Mouse (Mus musculus): ENCODE measurements around the gene Frrs1. TPM values are rescaled to one million over a fixed set of nuclear protein-coding genes. Genes with fewer than 3 reads are reported as not detected.

Frrs1 gene
- polyA plus RNA-seq, 1 experiment from 2014 or later: 22.7 TPM

DNA sequence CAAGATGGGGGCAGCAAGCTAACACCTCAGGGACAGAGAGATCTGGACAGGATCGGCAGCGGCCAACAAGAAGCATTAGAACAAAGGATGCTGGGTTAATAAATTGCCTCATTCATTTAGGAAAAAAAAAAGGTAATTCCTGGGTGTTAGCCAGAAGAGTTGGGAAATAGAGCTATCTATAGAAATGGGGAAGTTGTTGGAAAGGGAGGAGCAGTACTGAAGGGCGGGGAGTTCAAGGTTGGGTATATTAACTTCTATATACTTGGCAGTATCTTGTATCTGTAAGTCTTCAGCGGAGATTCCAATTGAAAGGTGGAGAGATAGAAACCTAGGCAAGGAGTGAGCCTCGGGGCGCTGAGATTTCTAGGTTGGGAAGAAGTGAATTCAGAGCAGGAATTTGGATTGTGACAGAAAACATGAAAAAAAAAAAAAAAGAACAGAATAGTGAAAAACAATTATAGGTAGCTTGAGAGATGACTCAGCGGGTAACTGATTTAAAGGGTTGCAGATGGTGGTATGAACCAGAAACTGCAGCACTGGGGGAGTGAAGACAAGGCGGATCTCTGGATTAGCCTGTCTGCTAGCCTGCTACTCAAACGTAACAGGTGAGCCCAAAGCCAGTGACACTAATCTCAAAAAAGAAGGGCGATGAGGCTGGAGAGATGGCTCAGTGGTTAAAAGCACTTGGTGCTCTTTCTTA, 14.2 kb upstream of the Frrs1 start:
- DNase-seq (no peak), ATAC-seq (no peak)
- Histone ChIP-seq H3K9ac (replicated peaks) (no peak overlapping the region), H3K4me2 (ENCODE audit: low read depth, low read length) (no peak overlapping the region), H3K36me3 (replicated peaks; ENCODE audit: insufficient read depth, low read length) (no peaks in the 10 kb centered on the region), H3K27ac (ENCODE audit: low read depth) (no peak overlapping the region), H3K27me3 (ENCODE audit: insufficient read depth, low read length) (no peaks in the 10 kb centered on the region), H3K4me1 (ENCODE audit: insufficient read depth) (peaks cover 15% of the 10 kb centered on the region), H3K9me3 (ENCODE audit: low read length) (no peaks in the 10 kb centered on the region), H3K4me3 (ENCODE audit: low read depth, low read length) (no peak overlapping the region)
- 69% methylated on average over 10 of the region's 10 CpGs for WGBS (ENCODE audit: insufficient replicate concordance)
- TF ChIP-seq EP300 (IDR thresholded peaks at IDR 0.05; ENCODE audit: low read depth): no peak
- no peak for TF ChIP-seq CTCF (IDR thresholded peaks at IDR 0.05; ENCODE audit: low read depth)

DNA sequence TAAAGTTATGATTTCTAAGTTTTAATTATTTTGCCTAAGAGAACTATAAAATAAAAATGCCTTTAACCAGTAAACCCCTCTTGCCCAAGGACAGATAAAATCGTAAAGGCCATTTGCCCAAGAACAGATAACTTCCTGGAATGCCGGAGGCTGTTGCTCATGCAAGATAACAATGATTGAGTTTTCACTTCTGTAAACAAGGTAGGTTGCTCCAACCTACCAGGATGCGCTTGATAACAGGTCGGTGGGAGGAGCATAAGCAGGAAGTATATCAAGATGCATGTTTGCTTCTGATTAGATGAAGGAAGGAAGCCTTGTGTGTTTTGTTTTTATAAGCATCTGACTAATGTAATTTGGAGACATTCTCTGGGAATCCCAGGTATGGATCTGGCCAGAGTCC, 13.2 kb upstream of the Frrs1 start:
- peak; percentile 35; the same call in 1 of the 2 replicates for ATAC-seq
- H3K4me2 ChIP-seq (ENCODE audit: low read depth, low read length): no peak overlapping the region
- no peaks in the 10 kb centered on the region for H3K36me3 ChIP-seq (replicated peaks; ENCODE audit: insufficient read depth, low read length)
- DNase-seq: no peak
- no peaks in the 10 kb centered on the region for H3K27me3 ChIP-seq (ENCODE audit: insufficient read depth, low read length)
- no peak overlapping the region for H3K27ac ChIP-seq (ENCODE audit: low read depth)
- TF ChIP-seq CTCF (IDR thresholded peaks at IDR 0.05; ENCODE audit: low read depth): no peak
- TF ChIP-seq EP300 (IDR thresholded peaks at IDR 0.05; ENCODE audit: low read depth): peak; percentile 62; the same call in 1 of the 2 replicates
- 25% methylated on average over 4 of the region's 4 CpGs for WGBS (ENCODE audit: insufficient replicate concordance)
- H3K9ac ChIP-seq (replicated peaks): no peak overlapping the region
- H3K4me3 ChIP-seq (ENCODE audit: low read depth, low read length): no peak overlapping the region
- no peaks in the 10 kb centered on the region for H3K9me3 ChIP-seq (ENCODE audit: low read length)
- peaks cover 15% of the 10 kb centered on the region for H3K4me1 ChIP-seq (ENCODE audit: insufficient read depth)

DNA sequence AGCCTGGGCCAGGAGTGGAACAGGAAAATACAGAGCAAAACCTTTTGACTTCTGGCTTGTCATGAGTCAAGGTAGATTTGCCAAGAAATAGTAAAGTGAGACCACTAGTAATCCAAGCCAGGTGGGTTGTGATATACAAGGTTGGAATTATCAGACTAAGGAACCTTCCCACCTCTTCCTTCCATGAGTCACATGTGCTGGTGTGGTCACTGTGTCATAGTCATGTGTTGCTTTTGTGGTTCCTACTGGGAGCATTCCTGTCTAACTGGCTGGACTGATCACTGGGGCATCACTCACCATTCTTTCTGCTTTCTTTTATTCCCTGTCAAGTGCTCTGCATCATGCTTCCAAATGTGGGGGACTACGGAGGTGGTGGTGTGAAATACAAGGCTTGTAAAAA, 11.2 kb upstream of the Frrs1 start:
- no peak for ATAC-seq
- no peaks in the 10 kb centered on the region for H3K9me3 ChIP-seq (ENCODE audit: low read length)
- WGBS (ENCODE audit: insufficient replicate concordance): 94% methylated on average over 1 of the region's 1 CpGs
- no peaks in the 10 kb centered on the region for H3K36me3 ChIP-seq (replicated peaks; ENCODE audit: insufficient read depth, low read length)
- H3K4me2 ChIP-seq (ENCODE audit: low read depth, low read length): no peak overlapping the region
- DNase-seq: no peak
- H3K9ac ChIP-seq (replicated peaks): no peak overlapping the region
- TF ChIP-seq EP300 (IDR thresholded peaks at IDR 0.05; ENCODE audit: low read depth): no peak
- TF ChIP-seq CTCF (IDR thresholded peaks at IDR 0.05; ENCODE audit: low read depth): no peak
- H3K27me3 ChIP-seq (ENCODE audit: insufficient read depth, low read length): no peaks in the 10 kb centered on the region
- H3K4me3 ChIP-seq (ENCODE audit: low read depth, low read length): no peak overlapping the region
- peaks cover 15% of the 10 kb centered on the region for H3K4me1 ChIP-seq (ENCODE audit: insufficient read depth)
- H3K27ac ChIP-seq (ENCODE audit: low read depth): no peak overlapping the region

DNA sequence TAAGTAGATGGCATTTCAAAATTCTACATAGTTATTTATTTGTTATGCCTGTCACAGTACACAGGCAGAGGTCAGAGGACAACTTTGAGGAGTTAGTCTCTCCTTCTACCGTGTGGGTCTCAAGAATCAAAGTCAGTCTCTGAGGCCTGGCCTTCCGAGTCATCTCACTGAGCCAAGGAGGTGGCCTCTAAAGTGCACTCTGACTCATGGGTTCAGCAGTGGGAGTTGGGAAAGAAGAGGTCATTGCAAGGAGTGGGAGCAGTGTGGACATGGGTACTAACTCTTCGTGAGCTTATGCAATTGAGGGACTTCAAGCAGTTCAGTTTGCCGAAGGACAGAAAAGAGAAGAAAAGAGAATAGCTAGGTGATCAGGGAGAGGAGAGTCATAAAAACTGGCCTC, 10.3 kb upstream of the Frrs1 start:
- DNase-seq (no peak), ATAC-seq (no peak)
- 65% methylated on average over 4 of the region's 4 CpGs for WGBS (ENCODE audit: insufficient replicate concordance)
- Histone ChIP-seq H3K36me3 (replicated peaks; ENCODE audit: insufficient read depth, low read length) (no peaks in the 10 kb centered on the region), H3K27me3 (ENCODE audit: insufficient read depth, low read length) (no peaks in the 10 kb centered on the region), H3K27ac (ENCODE audit: low read depth) (no peak overlapping the region), H3K9me3 (ENCODE audit: low read length) (no peaks in the 10 kb centered on the region), H3K4me1 (ENCODE audit: insufficient read depth) (peaks cover 15% of the 10 kb centered on the region), H3K9ac (replicated peaks) (no peak overlapping the region), H3K4me2 (ENCODE audit: low read depth, low read length) (no peak overlapping the region), H3K4me3 (ENCODE audit: low read depth, low read length) (no peak overlapping the region)
- TF ChIP-seq CTCF (IDR thresholded peaks at IDR 0.05; ENCODE audit: low read depth) (no peak), EP300 (IDR thresholded peaks at IDR 0.05; ENCODE audit: low read depth) (no peak)

DNA sequence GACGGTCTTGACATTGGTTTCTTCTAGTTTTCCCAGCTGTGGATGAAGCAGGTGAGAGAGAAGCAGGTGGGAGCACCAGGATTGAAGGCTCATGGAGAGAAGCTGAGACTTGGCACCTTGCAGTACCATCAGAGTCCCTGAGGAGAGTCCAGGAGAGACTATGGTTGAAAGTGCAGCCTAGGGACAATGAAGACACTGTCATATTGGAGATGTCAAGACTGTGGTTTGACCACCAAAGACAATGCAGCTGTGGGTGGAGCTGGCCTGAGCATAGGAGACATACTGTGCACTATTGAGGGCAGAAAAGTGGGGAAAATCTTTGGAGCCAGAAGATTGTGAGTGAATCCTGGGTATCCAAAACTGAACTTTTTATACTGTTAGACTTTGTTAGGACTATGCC, 8.9 kb upstream of the Frrs1 start:
- DNase-seq (no peak), ATAC-seq (no peak)
- no peaks in the 10 kb centered on the region for H3K27me3 ChIP-seq (ENCODE audit: insufficient read depth, low read length)
- H3K4me2 ChIP-seq (ENCODE audit: low read depth, low read length): no peak overlapping the region
- no peaks in the 10 kb centered on the region for H3K36me3 ChIP-seq (replicated peaks; ENCODE audit: insufficient read depth, low read length)
- no peaks in the 10 kb centered on the region for H3K9me3 ChIP-seq (ENCODE audit: low read length)
- WGBS (ENCODE audit: insufficient replicate concordance): 73% methylated on average over 1 of the region's 1 CpGs
- no peak overlapping the region for H3K4me3 ChIP-seq (ENCODE audit: low read depth, low read length)
- no peak overlapping the region for H3K9ac ChIP-seq (replicated peaks)
- no peak overlapping the region for H3K27ac ChIP-seq (ENCODE audit: low read depth)
- peaks cover 9% of the 10 kb centered on the region for H3K4me1 ChIP-seq (ENCODE audit: insufficient read depth)
- TF ChIP-seq EP300 (IDR thresholded peaks at IDR 0.05; ENCODE audit: low read depth): no peak
- no peak for TF ChIP-seq CTCF (IDR thresholded peaks at IDR 0.05; ENCODE audit: low read depth)

DNA sequence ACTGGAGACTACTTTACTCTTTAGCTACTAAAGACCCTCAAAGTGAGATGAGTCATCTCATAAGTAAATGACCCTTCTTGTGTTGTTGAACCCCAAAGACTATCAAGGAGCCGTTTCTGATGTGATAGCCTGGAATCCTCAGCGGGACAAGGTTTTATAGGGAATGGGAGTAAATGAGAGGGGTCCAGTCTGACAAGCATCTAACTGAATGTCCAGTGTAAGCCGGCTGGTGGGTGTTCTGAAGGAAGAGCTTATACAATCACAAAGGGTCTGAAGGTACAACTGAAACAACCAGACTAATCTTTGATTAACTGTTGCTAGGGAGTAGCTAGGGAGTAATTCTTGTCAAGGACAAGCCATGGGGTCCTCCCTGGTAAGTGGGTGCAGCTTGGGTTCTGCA, 6.8 kb upstream of the Frrs1 start:
- Histone ChIP-seq H3K4me2 (ENCODE audit: low read depth, low read length) (no peak overlapping the region), H3K4me3 (ENCODE audit: low read depth, low read length) (no peak overlapping the region), H3K4me1 (ENCODE audit: insufficient read depth) (no peaks in the 10 kb centered on the region; the same call in 1 of the 2 replicates), H3K9me3 (ENCODE audit: low read length) (no peaks in the 10 kb centered on the region), H3K27ac (ENCODE audit: low read depth) (no peak overlapping the region), H3K36me3 (replicated peaks; ENCODE audit: insufficient read depth, low read length) (no peaks in the 10 kb centered on the region), H3K27me3 (ENCODE audit: insufficient read depth, low read length) (no peaks in the 10 kb centered on the region), H3K9ac (replicated peaks) (no peak overlapping the region)
- DNase-seq (no peak), ATAC-seq (no peak)
- WGBS (ENCODE audit: insufficient replicate concordance): 80% methylated on average over 3 of the region's 3 CpGs
- TF ChIP-seq EP300 (IDR thresholded peaks at IDR 0.05; ENCODE audit: low read depth): no peak
- TF ChIP-seq CTCF (IDR thresholded peaks at IDR 0.05; ENCODE audit: low read depth): no peak

Measured in liver, postnatal 0 days (tissue).